Mouse (Mus musculus) heart, adult 2 months (tissue): ENCODE measurements at regions not wholly inside any gene's neighbourhood (a gene's known extent, or its start where the extent isn't known, plus 50 kb on each side); places are given as distances from the start of the nearest gene placed in this dataset.

ENCODE experiments used
- DNase-seq, 2 experiments: peaks; one replicate each; pipeline ENCODE4 v3.0.0; 2021
- H3K27ac ChIP-seq: fragments of 200-600 bp; 2 replicates; pipeline ENCODE4 v1.8.1; 2022
- H3K27me3 ChIP-seq: fragments of 200-500 bp; 2 replicates; pipeline ENCODE4 v1.6.1; 2012; ENCODE audit warnings: mild to moderate bottlenecking, low read length, inconsistent platforms, mixed read lengths; ENCODE audit not compliant: control insufficient read depth, insufficient read depth
- H3K36me3 ChIP-seq: fragments of 200-500 bp; 2 replicates; pipeline ENCODE4 v1.6.1; 2012; ENCODE audit warnings: low read length, inconsistent platforms; ENCODE audit not compliant: control insufficient read depth, insufficient read depth
- H3K4me1 ChIP-seq: fragments of 200-500 bp; 2 replicates; pipeline ENCODE4 v1.6.1; 2011; ENCODE audit warnings: low read length; ENCODE audit not compliant: control insufficient read depth, insufficient read depth
- H3K4me3 ChIP-seq: fragments of 200-600 bp; 2 replicates; pipeline ENCODE4 v1.8.1; 2022
- H3K79me2 ChIP-seq: fragments of 200-500 bp; replicated peaks from 2 replicates; pipeline ENCODE4 v1.6.1; 2012; ENCODE audit warnings: mild to moderate bottlenecking, inconsistent platforms, low read length, moderate library complexity, mixed read lengths; ENCODE audit not compliant: control insufficient read depth, insufficient read depth
- H3K9ac ChIP-seq: fragments of 200-500 bp; 2 replicates; pipeline ENCODE4 v1.6.1; 2012; ENCODE audit warnings: low read depth, mild to moderate bottlenecking, control low read depth, inconsistent platforms, low read length, mixed read lengths
- CTCF ChIP-seq: fragments of 200-600 bp; IDR thresholded peaks from 2 replicates; pipeline ENCODE4 v1.8.1; 2022; ENCODE audit warnings: antibody characterized with exemption, mild to moderate bottlenecking, moderate library complexity
- EP300 ChIP-seq: fragments of 200-500 bp; IDR thresholded peaks from 2 replicates; pipeline ENCODE4 v1.6.1; 2011; ENCODE audit warnings: low read depth, low read length, control low read depth; ENCODE audit not compliant: insufficient read depth
- POLR2A ChIP-seq: fragments of 200-500 bp; IDR thresholded peaks from 2 replicates; pipeline ENCODE4 v1.6.1; 2011; ENCODE audit warnings: mild to moderate bottlenecking, low read depth, low read length, control low read depth; ENCODE audit not compliant: insufficient read depth
- WGBS: fragments of 180-500 bp; shearing (Covaris S2); methylation state at CpG from one replicate; pipeline ENCODE4 v1.1.7; 2018; 5-methylcytosine and 5-hydroxymethylcytosine counted together
- intact Hi-C: fragments of 180-260 bp; cut with DNase I; formaldehyde crosslinking; loops from one replicate; pipeline ENCODE4 v1.15.1; 2025

- H3K4me3 ChIP-seq: no peak overlapping the region
- H3K9ac ChIP-seq: no peak overlapping the region
- H3K4me1 ChIP-seq: no peaks in the 10 kb centered on the region
- H3K27ac ChIP-seq: no peak overlapping the region
- H3K36me3 ChIP-seq: no peaks in the 10 kb centered on the region
- no peak for TF ChIP-seq EP300
- no peak for TF ChIP-seq CTCF
- no peak for TF ChIP-seq POLR2A
- intact Hi-C loops: no loop called here
- H3K79me2 ChIP-seq: no peaks in the 10 kb centered on the region
- 89% methylated on average over 3 of the region's 3 CpGs for WGBS
- H3K27me3 ChIP-seq: no peaks in the 10 kb centered on the region; the same call in 1 of the 2 replicates
- no peak for DNase-seq
Observed at GRCm38 (mm10) chr14:47885326-47885725, 235.3 kb upstream of the Peli2 start.

- no peak for DNase-seq
- Histone ChIP-seq H3K79me2 (no peaks in the 10 kb centered on the region), H3K9ac (no peak overlapping the region), H3K27me3 (no peaks in the 10 kb centered on the region; the same call in 1 of the 2 replicates), H3K4me3 (no peak overlapping the region), H3K36me3 (no peaks in the 10 kb centered on the region), H3K4me1 (no peaks in the 10 kb centered on the region), H3K27ac (no peak overlapping the region)
- TF ChIP-seq CTCF (no peak), POLR2A (no peak), EP300 (no peak)
- WGBS: 77% methylated on average over 9 of the region's 9 CpGs
- intact Hi-C loops: no loop called here
Observed at GRCm38 (mm10) chr14:47890251-47891198, 230.1 kb upstream of the Peli2 start.

GRCm38 (mm10) chr14:47896581-47896980, 224.0 kb upstream of the Peli2 start:
- Histone ChIP-seq H3K4me1 (no peaks in the 10 kb centered on the region), H3K9ac (no peak overlapping the region), H3K4me3 (no peak overlapping the region), H3K36me3 (no peaks in the 10 kb centered on the region), H3K27me3 (no peaks in the 10 kb centered on the region), H3K27ac (no peak overlapping the region), H3K79me2 (no peaks in the 10 kb centered on the region)
- intact Hi-C loops: no loop called here
- DNase-seq: no peak
- TF ChIP-seq POLR2A: no peak
- WGBS: 78% methylated on average over 3 of the region's 3 CpGs

DNA sequence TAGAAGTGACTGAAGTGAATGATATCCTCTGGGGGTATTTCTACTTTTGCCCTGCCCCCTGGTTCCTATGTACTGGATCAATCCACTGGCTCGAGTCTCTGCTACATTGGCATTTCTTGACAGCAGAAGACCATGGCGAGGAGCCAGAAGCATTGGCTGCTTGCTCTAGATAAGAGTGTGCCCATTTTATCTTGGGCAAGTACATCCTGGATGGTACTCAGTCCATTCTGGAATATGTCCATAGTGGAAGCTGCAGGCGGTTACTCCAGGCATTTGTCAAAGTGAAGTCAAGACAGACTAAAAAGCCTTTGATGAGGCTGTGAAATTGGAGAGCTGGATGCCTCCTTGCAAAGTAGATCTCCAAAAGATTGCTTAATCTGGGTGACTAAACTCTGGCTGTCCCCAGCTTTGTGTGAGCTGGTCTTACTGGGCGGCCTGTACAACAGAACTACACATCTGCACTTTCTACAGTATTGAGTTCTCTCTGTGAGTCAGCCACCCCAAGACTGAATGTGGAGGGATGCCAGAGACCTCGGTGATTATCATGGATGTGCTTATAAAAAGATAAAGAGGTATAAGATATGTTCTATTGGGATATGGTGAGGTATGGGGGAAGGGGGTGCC, 222.6 kb upstream of the Peli2 start:
- TF ChIP-seq POLR2A (no peak), EP300 (no peak), CTCF (no peak)
- H3K27ac ChIP-seq: no peak overlapping the region
- no peaks in the 10 kb centered on the region for H3K36me3 ChIP-seq
- intact Hi-C loops: no loop called here
- WGBS: 63% methylated on average over 5 of the region's 5 CpGs
- no peak overlapping the region for H3K4me3 ChIP-seq
- no peaks in the 10 kb centered on the region for H3K4me1 ChIP-seq
- no peak overlapping the region for H3K9ac ChIP-seq
- H3K79me2 ChIP-seq: no peaks in the 10 kb centered on the region
- DNase-seq: no peak
- no peaks in the 10 kb centered on the region for H3K27me3 ChIP-seq

GRCm38 (mm10) chr14:47898605-47899004, 222.0 kb upstream of the Peli2 start:
- intact Hi-C loops: no loop called here
- Histone ChIP-seq H3K4me3 (no peak overlapping the region), H3K36me3 (no peaks in the 10 kb centered on the region), H3K9ac (no peak overlapping the region), H3K27ac (no peak overlapping the region), H3K79me2 (no peaks in the 10 kb centered on the region), H3K4me1 (no peaks in the 10 kb centered on the region), H3K27me3 (no peaks in the 10 kb centered on the region)
- DNase-seq: no peak
- TF ChIP-seq EP300 (no peak), POLR2A (no peak), CTCF (no peak)
- 78% methylated on average over 4 of the region's 4 CpGs for WGBS

DNA sequence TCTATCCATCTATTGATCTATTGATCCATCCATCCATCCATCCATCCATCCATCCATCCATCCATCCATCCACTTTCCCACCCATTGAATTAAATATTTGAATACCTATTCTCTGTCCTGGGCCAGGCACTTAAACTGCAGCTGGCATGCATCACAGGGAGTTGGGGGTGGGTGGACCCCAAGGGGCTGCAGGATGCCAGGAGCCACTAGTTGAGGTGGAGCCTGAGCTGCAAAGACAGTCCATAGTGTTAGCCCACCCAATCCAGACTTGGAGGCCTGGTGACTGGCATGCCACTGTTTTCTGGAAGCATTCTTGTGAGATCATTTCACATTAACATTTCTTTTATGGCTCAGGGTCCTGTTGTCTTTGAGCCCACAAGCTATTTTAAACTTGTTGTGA, 215.3 kb upstream of the Peli2 start:
- no peak overlapping the region for H3K27ac ChIP-seq
- H3K36me3 ChIP-seq: no peaks in the 10 kb centered on the region
- no peaks in the 10 kb centered on the region for H3K4me1 ChIP-seq
- DNase-seq: no peak
- H3K9ac ChIP-seq: no peak overlapping the region
- H3K79me2 ChIP-seq: no peaks in the 10 kb centered on the region
- no peaks in the 10 kb centered on the region for H3K27me3 ChIP-seq
- intact Hi-C loops: no loop called here
- no peak for TF ChIP-seq POLR2A
- no peak for TF ChIP-seq EP300
- no peak for TF ChIP-seq CTCF
- no peak overlapping the region for H3K4me3 ChIP-seq
